Mouse (Mus musculus) embryonic facial prominence, embryonic 13.5 days (tissue): ENCODE results near the gene Mthfs. TPM values are rescaled to one million over a fixed set of nuclear protein-coding genes. Genes with fewer than 3 reads are reported as not detected.

Source experiments
- ATAC-seq: fragments of 200-750 bp; cut with Nextera tagmentation; 2 replicates; pipeline ENCODE4 v1.8.0; 2017; ENCODE audit warnings: low read depth; ENCODE audit not compliant: insufficient number of reproducible peaks, insufficient read depth, low FRiP score, low TSS enrichment
- H3K27ac ChIP-seq: fragments of 300-500 bp; sonication (generic); 2 replicates; pipeline ENCODE4 v1.5.1; 2015; ENCODE audit warnings: moderate library complexity, mild to moderate bottlenecking, inconsistent platforms
- H3K27me3 ChIP-seq: fragments of 300-500 bp; sonication (generic); 2 replicates; pipeline ENCODE4 v1.6.1; 2015; ENCODE audit warnings: mild to moderate bottlenecking, inconsistent platforms
- H3K36me3 ChIP-seq: fragments of 300-500 bp; sonication (generic); 2 replicates; pipeline ENCODE4 v1.6.1; 2015; ENCODE audit warnings: mild to moderate bottlenecking, inconsistent platforms
- H3K4me1 ChIP-seq: fragments of 300-500 bp; sonication (generic); 2 replicates; pipeline ENCODE4 v1.6.1; 2015; ENCODE audit warnings: inconsistent platforms
- H3K4me2 ChIP-seq: fragments of 300-500 bp; sonication (generic); 2 replicates; pipeline ENCODE4 v1.6.1; 2015; ENCODE audit warnings: moderate library complexity, mild to moderate bottlenecking, inconsistent platforms
- H3K4me3 ChIP-seq: fragments of 300-500 bp; sonication (generic); 2 replicates; pipeline ENCODE4 v1.5.1; 2015; ENCODE audit warnings: mild to moderate bottlenecking, inconsistent platforms
- H3K9ac ChIP-seq: fragments of 300-500 bp; sonication (generic); 2 replicates; pipeline ENCODE4 v1.6.1; 2015; ENCODE audit warnings: mild to moderate bottlenecking, inconsistent platforms
- H3K9me3 ChIP-seq: fragments of 300-500 bp; sonication (generic); 2 replicates; pipeline ENCODE4 v1.6.1; 2016; ENCODE audit warnings: inconsistent platforms
- WGBS: fragments of 180-500 bp; shearing (Covaris S2); methylation state at CpG from one replicate; pipeline ENCODE4 v1.1.7; 2015; ENCODE audit warnings: mixed read lengths; 5-methylcytosine and 5-hydroxymethylcytosine counted together
- polyA plus RNA-seq: library from polyadenylated mRNA; unstranded; fragments of >200 nt; fragmentation: Nextera tagmentation; extraction: Ambion mirVana; gene quantifications from 2 replicates; pipeline ENCODE4 v1.2.1, GENCODE M21; 2015

Mthfs gene
- polyA plus RNA-seq, 1 experiment from 2014 or later, result 37.2 TPM

- 92% methylated on average over 3 of the region's 3 CpGs for WGBS
- no peak overlapping the region for H3K9ac ChIP-seq
Measured at GRCm38 (mm10) chr9:89263968-89264367, 53.5 kb downstream of the Mthfs start.

DNA sequence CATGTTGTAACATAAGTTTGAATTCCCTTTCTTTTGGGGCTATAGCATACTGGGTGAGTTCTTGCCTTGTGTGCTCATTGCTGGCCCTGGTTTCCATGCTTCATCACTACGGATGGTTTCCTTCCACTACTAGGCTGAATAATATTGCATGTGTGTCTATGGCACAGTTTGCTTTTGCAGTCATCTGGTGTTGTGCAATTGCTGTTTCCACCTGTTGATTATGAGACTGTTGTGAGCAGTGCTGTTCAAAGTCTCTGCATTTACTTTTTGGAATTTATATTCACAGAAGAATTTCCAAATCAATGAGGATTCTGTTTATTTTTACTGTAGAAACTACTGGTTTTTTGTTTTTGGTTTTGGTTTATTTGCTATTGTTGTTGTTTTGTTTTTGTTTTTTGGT lies 54.1 kb downstream of the Mthfs start:
- no peaks in the 10 kb centered on the region for H3K9me3 ChIP-seq
- no peak overlapping the region for H3K9ac ChIP-seq
- H3K36me3 ChIP-seq, result no peaks in the 10 kb centered on the region
- WGBS, result 92% methylated on average over 1 of the region's 1 CpGs
- no peak for ATAC-seq
- no peaks in the 10 kb centered on the region for H3K4me1 ChIP-seq
- no peak overlapping the region for H3K27ac ChIP-seq
- H3K27me3 ChIP-seq, result no peaks in the 10 kb centered on the region
- no peak overlapping the region for H3K4me2 ChIP-seq
- no peak overlapping the region for H3K4me3 ChIP-seq

More at GRCm38 (mm10) chr9:89263968-89264367, 53.5 kb downstream of the Mthfs start:
- Histone ChIP-seq H3K4me3 (no peak overlapping the region), H3K4me2 (no peak overlapping the region), H3K4me1 (no peaks in the 10 kb centered on the region), H3K27ac (no peak overlapping the region), H3K9me3 (no peaks in the 10 kb centered on the region), H3K27me3 (no peaks in the 10 kb centered on the region), H3K36me3 (no peaks in the 10 kb centered on the region)
- ATAC-seq, result no peak

DNA sequence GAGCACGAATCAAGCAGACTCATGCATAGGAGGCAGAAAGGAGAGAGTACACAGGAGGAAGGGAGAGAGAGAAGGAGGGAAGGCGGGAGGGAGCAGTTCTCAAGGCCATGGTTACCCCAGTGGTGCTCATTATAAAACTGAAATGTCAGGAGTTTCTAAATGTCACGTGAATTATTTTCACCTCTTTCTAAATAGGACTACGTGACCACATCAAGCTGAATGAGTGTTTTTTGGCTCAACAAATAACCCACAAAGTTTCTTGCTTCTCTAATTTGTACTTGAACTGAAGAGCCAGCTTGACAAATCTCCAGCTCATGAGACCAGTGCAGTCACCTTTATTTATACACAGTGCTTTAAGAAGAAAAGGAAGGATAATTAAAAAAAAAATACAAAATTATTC lies 56.6 kb downstream of the Mthfs start:
- Histone ChIP-seq H3K4me1 (no peaks in the 10 kb centered on the region), H3K9ac (no peak overlapping the region), H3K4me3 (no peak overlapping the region), H3K9me3 (no peaks in the 10 kb centered on the region), H3K27ac (no peak overlapping the region), H3K4me2 (no peak overlapping the region), H3K36me3 (no peaks in the 10 kb centered on the region), H3K27me3 (no peaks in the 10 kb centered on the region)
- WGBS, result 75% methylated on average over 4 of the region's 4 CpGs
- no peak for ATAC-seq

GRCm38 (mm10) chr9:89267572-89267971 lies 57.1 kb downstream of the Mthfs start:
- Histone ChIP-seq H3K4me2 (no peak overlapping the region), H3K4me1 (no peaks in the 10 kb centered on the region), H3K4me3 (no peak overlapping the region), H3K9ac (no peak overlapping the region), H3K9me3 (no peaks in the 10 kb centered on the region), H3K36me3 (no peaks in the 10 kb centered on the region), H3K27me3 (no peaks in the 10 kb centered on the region), H3K27ac (no peak overlapping the region)
- 71% methylated on average over 5 of the region's 5 CpGs for WGBS
- ATAC-seq, result no peak

GRCm38 (mm10) chr9:89270376-89270775 lies 59.9 kb downstream of the Mthfs start:
- no peak for ATAC-seq
- no peak overlapping the region for H3K4me2 ChIP-seq
- WGBS, result 88% methylated on average over 2 of the region's 2 CpGs
- H3K9ac ChIP-seq, result no peak overlapping the region
- no peaks in the 10 kb centered on the region for H3K4me1 ChIP-seq
- H3K36me3 ChIP-seq, result no peaks in the 10 kb centered on the region
- no peak overlapping the region for H3K27ac ChIP-seq
- no peaks in the 10 kb centered on the region for H3K27me3 ChIP-seq
- no peak overlapping the region for H3K4me3 ChIP-seq
- no peaks in the 10 kb centered on the region for H3K9me3 ChIP-seq

- no peaks in the 10 kb centered on the region for H3K36me3 ChIP-seq
- no peaks in the 10 kb centered on the region for H3K9me3 ChIP-seq
- H3K27me3 ChIP-seq, result no peaks in the 10 kb centered on the region
- no peak overlapping the region for H3K4me2 ChIP-seq
- no peak for ATAC-seq
- WGBS, result 72% methylated on average over 7 of the region's 7 CpGs
- no peak overlapping the region for H3K9ac ChIP-seq
- no peaks in the 10 kb centered on the region for H3K4me1 ChIP-seq
- H3K27ac ChIP-seq, result no peak overlapping the region
- no peak overlapping the region for H3K4me3 ChIP-seq
Measured at GRCm38 (mm10) chr9:89273766-89274165, 63.3 kb downstream of the Mthfs start.

DNA sequence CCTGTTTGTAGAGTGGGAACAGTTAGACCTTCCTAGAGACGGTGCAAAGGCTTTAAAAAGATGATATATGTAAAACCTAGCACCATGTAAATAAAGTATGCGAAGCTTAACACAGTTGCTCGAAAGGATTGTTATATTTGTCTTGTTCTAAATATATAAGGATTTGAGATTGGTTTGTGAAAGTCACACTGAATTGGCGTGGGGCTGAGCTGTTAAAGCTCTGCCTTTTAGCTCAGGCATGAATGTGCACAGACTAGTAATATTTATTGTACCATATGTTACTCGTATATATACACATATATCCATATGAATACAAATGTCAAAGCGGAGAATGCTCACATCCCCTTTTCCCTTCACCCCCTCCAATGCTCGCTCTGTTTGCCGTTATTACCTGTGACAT lies 67.7 kb downstream of the Mthfs start:
- Histone ChIP-seq H3K9me3 (no peaks in the 10 kb centered on the region), H3K4me2 (no peak overlapping the region), H3K27me3 (no peaks in the 10 kb centered on the region), H3K36me3 (no peaks in the 10 kb centered on the region), H3K4me1 (no peaks in the 10 kb centered on the region), H3K4me3 (no peak overlapping the region), H3K9ac (no peak overlapping the region), H3K27ac (no peak overlapping the region)
- no peak for ATAC-seq
- 89% methylated on average over 8 of the region's 8 CpGs for WGBS

- WGBS, result 86% methylated on average over 2 of the region's 2 CpGs
- no peaks in the 10 kb centered on the region for H3K27me3 ChIP-seq
- no peak overlapping the region for H3K9ac ChIP-seq
- H3K27ac ChIP-seq, result no peak overlapping the region
- no peak overlapping the region for H3K4me2 ChIP-seq
- no peak for ATAC-seq
- no peaks in the 10 kb centered on the region for H3K36me3 ChIP-seq
- H3K4me3 ChIP-seq, result no peak overlapping the region
- no peaks in the 10 kb centered on the region for H3K9me3 ChIP-seq
- H3K4me1 ChIP-seq, result no peaks in the 10 kb centered on the region
Measured at GRCm38 (mm10) chr9:89282374-89283068, 72.0 kb downstream of the Mthfs start.

DNA sequence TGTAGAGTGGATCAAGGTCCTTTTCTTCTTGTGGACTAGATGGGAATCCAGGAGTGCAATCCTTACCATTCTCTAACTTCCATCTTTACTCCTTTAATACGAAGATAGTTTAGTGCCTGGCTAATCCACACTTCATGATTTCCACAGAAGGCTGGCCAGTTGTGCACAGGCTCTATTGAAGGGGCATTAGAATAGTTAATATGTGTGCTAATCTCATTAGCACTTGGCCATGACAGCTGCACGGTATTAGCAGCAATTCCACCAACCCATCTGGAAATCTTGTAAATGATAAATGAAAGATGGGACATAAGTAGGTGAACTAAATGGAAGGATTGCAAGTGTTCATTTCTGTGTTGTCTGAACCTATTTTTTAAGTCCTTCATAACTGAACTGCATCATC lies 77.6 kb downstream of the Mthfs start:
- WGBS, result 68% methylated on average over 2 of the region's 2 CpGs
- no peak overlapping the region for H3K9ac ChIP-seq
- ATAC-seq, result no peak
- no peaks in the 10 kb centered on the region for H3K9me3 ChIP-seq
- H3K27me3 ChIP-seq, result no peaks in the 10 kb centered on the region
- no peak overlapping the region for H3K4me2 ChIP-seq
- no peak overlapping the region for H3K27ac ChIP-seq
- no peak overlapping the region for H3K4me3 ChIP-seq
- H3K36me3 ChIP-seq, result no peaks in the 10 kb centered on the region
- no peaks in the 10 kb centered on the region for H3K4me1 ChIP-seq

- Histone ChIP-seq H3K9ac (no peak overlapping the region), H3K27ac (no peak overlapping the region), H3K27me3 (no peaks in the 10 kb centered on the region), H3K9me3 (no peaks in the 10 kb centered on the region), H3K4me2 (no peak overlapping the region), H3K36me3 (no peaks in the 10 kb centered on the region), H3K4me1 (no peaks in the 10 kb centered on the region), H3K4me3 (no peak overlapping the region)
- WGBS, result 81% methylated on average over 3 of the region's 3 CpGs
- ATAC-seq, result no peak
Measured at GRCm38 (mm10) chr9:89293364-89293763, 82.9 kb downstream of the Mthfs start.

- no peaks in the 10 kb centered on the region for H3K4me1 ChIP-seq
- no peak overlapping the region for H3K4me2 ChIP-seq
- H3K4me3 ChIP-seq, result no peak overlapping the region
- no peaks in the 10 kb centered on the region for H3K36me3 ChIP-seq
- ATAC-seq, result no peak
- H3K9me3 ChIP-seq, result no peaks in the 10 kb centered on the region
- WGBS, result 61% methylated on average over 3 of the region's 3 CpGs
- no peak overlapping the region for H3K9ac ChIP-seq
- H3K27me3 ChIP-seq, result no peaks in the 10 kb centered on the region
- H3K27ac ChIP-seq, result no peak overlapping the region
Measured at GRCm38 (mm10) chr9:89294121-89294520, 83.6 kb downstream of the Mthfs start.

DNA sequence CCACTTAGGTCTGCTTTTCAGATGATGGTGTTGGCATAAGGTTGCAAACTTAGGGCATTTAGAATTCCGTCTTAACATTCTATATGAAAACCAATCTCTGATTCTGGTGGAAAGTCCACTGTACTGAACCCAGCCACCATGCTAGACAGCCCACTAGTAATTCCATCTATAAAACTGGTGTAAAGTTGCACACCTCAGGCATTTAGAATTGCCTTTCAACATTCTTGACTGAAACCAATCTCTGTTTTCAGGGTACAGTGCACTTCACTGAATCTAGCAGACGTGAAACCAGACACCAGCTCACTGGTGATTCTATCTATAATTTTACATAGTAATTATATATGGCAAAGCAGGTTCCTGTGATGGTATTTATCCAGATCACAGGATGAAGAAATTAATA lies 95.2 kb downstream of the Mthfs start:
- no peaks in the 10 kb centered on the region for H3K36me3 ChIP-seq
- no peak overlapping the region for H3K27ac ChIP-seq
- WGBS, result 55% methylated on average over 2 of the region's 2 CpGs
- no peaks in the 10 kb centered on the region for H3K4me1 ChIP-seq
- no peaks in the 10 kb centered on the region for H3K9me3 ChIP-seq
- ATAC-seq, result 0 out of 2 replicates have a peak, but pooled peaks have one; percentile 32
- no peaks in the 10 kb centered on the region for H3K27me3 ChIP-seq
- H3K4me2 ChIP-seq, result no peak overlapping the region
- H3K4me3 ChIP-seq, result no peak overlapping the region
- no peak overlapping the region for H3K9ac ChIP-seq
